Mouse (Mus musculus) brain, embryonic 14.5 days (tissue): Measurements from ENCODE around the gene Pitpnc1. TPM values are rescaled to one million over a fixed set of nuclear protein-coding genes. Genes with fewer than 3 reads are reported as not detected.

ENCODE experiments used
- DNase-seq: peaks from one replicate; pipeline ENCODE4 v3.0.0-alpha.2; 2011; ENCODE audit warnings: low read depth
- CTCF ChIP-seq: fragments of 200-500 bp; IDR thresholded peaks from 2 replicates; pipeline ENCODE4 v1.5.1; 2012; ENCODE audit warnings: inconsistent platforms, mild to moderate bottlenecking, moderate library complexity, borderline replicate concordance; ENCODE audit not compliant: insufficient read depth, insufficient read length; ENCODE audit errors: extremely low read depth
- POLR2A ChIP-seq: fragments of 200-500 bp; IDR thresholded peaks from 2 replicates; pipeline ENCODE4 v1.6.1; 2012; ENCODE audit warnings: mild to moderate bottlenecking, inconsistent platforms, borderline replicate concordance; ENCODE audit not compliant: poor library complexity, insufficient read depth, insufficient read length, severe bottlenecking; ENCODE audit errors: extremely low read depth
- polyA plus RNA-seq: library from polyadenylated mRNA; depleted of rRNA; stranded (reverse); fragments of >200 nt; gene quantifications from 2 replicates; pipeline ENCODE4 v1.2.3, GENCODE M21; 2012

The Pitpnc1 gene
- polyA plus RNA-seq, 1 experiment = 30.2 TPM

DNA sequence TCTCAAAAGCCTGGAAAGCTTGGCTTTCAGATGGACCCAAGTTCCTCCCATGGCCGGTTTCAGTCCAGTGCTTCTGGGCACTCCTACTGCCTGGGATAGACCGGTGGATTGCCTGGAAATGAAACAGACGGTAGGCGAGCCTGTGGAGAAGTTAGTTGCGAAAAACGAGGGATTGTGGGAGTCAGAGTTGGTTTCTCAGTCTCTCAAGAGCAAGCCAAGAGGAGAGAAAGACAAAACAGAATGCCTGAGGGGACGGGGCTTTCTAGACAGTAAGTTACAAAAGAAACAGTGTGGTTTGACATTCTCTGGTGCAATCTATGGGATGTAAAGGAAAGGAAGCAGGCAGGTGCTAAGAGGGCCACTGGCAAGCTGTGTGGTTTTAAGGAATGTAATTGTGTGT is 216.3 kb downstream of the Pitpnc1 start:
- TF ChIP-seq POLR2A (no peak), CTCF (no peak)

DNA sequence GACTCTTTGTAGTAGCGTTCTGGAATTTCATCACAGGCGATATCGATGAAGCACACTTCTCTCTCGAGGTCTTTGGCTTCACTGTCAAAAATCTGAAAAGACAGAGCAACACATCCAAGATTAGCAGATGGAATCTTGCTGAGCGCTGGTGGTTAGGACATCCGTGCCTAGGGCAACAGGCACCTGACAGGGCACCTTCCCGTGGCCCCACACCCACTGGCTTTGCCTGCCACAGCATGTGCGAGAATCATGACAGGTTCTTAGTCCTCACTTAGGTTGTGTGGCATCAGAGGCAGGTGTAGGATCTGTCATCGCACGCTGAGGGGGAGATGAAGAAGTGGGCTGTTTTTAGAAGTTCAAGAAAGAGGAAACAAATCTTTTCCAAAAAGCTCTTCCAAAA is 218.5 kb downstream of the Pitpnc1 start:
- TF ChIP-seq POLR2A (no peak), CTCF (no peak)
- DNase-seq = no peak

More for the DNA sequence above, 216.3 kb downstream of the Pitpnc1 start:
- DNase-seq = no peak

DNA sequence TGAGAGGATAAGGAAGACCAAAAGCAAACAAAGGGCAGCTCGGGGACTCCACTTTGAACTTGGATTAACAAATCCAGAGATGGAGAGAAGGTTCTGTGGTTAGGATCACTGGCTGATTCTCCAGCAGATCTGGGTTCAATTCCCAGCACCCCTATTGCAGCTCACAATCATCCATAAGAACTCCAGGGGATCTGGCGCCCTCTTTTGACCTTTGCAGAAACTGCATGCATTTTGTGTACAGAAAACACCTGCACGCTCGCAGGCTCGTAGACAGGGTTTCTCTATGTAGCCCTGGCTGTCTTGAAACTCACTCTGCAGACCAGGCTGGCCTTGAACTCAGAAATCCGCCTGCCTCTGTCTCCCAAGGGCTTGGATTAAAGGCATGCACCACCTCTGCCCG is 219.0 kb downstream of the Pitpnc1 start:
- DNase-seq = no peak
- TF ChIP-seq CTCF = no peak
- TF ChIP-seq POLR2A = no peak

DNA sequence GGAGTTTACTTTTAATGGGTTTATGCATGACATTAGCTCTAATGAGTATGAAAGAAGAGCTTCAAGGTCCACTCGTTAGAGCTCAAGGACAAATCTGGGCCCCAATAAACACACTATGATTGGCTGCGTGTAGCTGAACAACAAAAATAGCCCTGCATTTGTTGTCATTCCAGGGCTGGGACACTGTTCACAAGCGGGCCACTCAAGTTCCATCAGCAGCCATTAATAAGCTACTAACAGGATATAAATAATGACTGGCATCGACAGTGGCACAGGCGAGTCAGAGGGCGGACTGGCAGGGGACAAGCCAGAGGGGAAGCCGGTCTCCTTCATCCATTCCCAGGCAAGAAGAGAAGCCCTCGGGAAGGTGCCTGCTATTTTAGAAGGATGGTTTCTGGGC is 219.6 kb downstream of the Pitpnc1 start:
- TF ChIP-seq POLR2A (no peak), CTCF (no peak)
- no peak for DNase-seq

DNA sequence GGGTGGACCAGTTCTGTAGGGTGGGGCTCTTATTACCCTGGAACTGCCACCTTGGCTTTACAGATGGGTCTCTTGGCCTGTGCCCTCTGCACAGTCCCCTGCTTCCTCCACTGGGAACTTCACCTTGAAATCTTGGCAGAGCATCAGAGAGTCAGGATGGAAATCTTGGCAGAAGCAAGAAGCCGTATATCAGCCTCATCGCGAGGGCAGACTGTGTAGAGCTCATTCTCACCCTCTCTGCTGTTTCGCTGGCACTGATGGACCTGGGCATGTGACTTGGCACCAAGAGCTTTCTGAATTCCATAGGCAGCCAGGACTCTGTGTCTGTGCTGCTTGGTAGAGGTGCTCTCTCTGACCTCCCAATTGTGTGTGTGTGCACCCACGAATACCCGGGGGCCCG is 221.7 kb downstream of the Pitpnc1 start:
- TF ChIP-seq CTCF (no peak), POLR2A (no peak)
- DNase-seq = peak; percentile 78

DNA sequence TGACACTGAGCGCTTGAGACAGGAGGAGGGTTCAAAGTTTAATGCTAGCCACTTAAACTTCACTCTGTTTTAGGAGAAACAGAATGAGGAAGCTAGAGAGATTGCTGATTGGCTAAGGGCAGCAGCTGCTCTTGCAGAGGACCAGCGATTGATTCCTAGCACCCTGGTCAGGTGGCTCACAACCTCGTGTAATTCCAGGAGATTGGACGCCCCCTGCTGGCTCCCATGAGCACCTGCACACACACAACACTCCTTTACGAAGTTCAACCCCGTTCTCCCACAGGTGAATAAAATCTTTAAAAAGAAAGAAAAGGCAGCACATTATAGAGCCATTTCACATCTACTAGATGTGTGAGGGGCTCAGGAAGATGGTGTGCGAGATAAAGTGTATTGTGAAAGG is 224.8 kb downstream of the Pitpnc1 start:
- no peak for DNase-seq
- TF ChIP-seq CTCF (peak; percentile 15; the same call in 1 of the 2 replicates), POLR2A (no peak)

DNA sequence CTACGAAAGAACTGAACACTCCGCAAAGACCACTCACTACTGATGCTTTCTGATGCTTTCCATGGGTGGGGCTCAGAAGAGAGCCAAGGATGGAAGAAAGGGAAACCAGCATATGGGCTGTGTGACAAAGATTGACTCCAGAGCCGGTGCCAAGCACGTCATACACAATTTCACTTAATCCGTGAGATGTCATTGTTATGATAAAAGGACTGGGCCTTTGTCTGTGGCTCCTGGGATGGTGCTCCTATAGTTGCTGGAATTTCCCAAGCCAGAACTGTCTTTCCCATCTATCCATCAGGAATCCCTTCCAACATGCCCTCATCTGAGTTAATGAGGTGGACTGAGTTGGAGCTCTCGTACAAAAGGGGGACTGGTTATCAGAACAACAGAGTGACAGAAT is 227.4 kb downstream of the Pitpnc1 start:
- DNase-seq = peak; percentile 44
- TF ChIP-seq POLR2A (no peak), CTCF (no peak)

DNA sequence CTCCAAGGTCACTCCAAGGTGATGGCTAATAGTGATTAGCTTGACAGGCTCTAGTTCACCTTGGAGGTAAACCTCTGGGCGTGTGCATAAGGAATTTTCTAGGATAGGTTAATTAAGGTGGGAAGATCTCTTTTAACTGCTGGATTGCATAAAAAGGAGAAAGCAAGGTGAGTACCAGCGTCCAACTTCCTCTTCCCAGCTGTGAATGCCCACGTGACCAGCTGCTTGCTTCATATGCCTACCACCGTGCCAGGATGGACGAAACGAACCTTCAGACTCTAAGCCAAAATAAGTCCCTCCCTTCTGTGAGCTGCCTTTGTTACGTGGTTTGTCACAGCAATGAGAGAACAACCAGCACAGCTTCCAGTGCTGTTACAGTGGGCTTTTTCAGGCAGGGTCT is 228.8 kb downstream of the Pitpnc1 start:
- TF ChIP-seq POLR2A = no peak
- no peak for TF ChIP-seq CTCF

DNA sequence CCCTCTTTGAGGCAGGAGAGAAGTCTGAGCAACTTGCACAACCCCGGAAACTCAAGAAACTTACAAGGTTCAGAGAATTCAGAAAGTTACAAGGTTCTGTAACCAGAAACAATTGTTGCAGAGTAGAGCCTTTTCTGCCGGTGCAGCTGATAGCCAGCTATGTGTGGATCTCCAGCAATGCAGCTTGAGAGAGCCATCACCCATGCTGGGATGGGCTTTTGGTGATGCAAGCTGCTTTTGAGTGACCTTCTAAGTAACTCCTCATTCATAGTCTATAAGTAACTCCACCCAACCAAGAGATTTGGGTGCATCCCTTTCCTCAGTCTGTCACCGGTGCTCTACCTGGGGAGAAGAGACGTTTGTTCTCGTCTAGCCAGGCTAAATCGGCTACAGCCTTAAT is 232.0 kb downstream of the Pitpnc1 start:
- no peak for DNase-seq
- TF ChIP-seq CTCF (no peak), POLR2A (no peak)

More for the DNA sequence above, 228.8 kb downstream of the Pitpnc1 start:
- DNase-seq = no peak

DNA sequence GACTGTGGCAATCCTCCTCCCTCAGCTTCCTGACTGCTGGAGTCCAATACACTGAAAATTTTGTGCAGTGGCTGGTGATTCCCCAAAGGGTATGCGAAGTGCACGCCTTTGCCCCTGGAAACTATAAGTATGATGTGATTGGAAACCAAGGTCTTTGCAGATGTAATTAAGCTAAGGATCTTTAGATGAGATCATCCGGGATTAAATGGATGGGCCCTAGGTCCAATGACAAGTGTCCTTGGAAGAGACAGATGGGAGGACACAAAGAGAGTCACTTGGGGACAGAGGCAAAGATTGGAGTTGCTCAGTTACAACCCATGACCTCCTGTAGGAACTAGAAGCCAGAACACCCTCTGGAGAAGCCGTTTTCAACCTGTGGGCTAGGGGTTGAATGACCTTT is 233.0 kb downstream of the Pitpnc1 start:
- DNase-seq = no peak
- TF ChIP-seq CTCF = no peak
- TF ChIP-seq POLR2A = no peak

DNA sequence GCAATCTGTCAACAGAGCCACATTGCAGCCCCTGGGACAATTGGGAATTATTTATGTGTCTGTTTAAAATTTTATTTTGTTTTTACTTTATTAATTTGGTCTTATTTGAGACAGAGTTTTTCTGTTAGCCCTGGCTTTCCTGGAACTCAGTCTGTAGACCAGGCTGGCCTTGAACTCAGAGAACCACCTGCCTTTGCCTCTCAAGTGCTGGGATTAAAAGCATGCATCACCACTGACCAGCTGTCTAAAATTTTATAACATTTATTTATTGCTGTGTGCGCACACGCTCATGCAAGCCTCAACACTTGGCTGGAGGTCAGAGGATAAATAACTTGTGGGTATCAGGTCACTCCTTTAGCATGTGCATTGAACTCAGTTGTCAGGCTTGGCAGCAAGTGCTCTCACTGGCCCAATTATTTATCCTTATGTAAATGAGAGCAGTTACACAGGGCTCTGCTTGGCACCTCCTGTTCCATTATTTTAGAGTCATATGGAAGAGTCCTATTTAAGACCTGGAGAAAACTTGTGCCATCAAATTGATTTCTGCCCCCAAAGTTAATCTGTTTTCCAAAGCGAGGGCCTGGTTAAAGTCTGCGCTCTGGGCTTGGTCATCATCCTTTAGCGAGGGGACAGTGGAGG is 237.1 kb downstream of the Pitpnc1 start:
- TF ChIP-seq CTCF (no peak), POLR2A (no peak)
- peak; percentile 52 for DNase-seq

DNA sequence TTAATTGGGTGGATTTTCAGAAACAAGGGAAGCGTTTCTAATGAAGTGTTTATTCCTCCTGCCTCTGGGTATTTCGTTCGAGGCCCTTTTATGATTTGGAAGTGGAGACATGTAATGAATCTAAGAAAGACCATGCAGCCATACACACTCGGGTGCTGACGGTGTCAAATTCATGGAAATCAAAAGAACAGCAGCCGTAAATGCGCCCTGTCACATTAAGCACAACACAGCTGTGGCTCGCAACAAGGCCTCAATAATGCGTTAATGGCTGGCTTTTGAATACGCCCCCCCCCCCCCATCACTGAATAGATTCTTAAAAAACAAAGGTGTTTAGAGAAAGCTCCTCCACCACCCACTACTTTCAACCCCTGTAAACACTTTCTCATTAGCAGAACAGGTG is 240.4 kb downstream of the Pitpnc1 start:
- TF ChIP-seq CTCF (no peak), POLR2A (no peak)
- DNase-seq = peak; percentile 91
